Mouse (Mus musculus): ENCODE results near the gene Fgf12. TPM values are rescaled to one million over a fixed set of nuclear protein-coding genes. Genes with fewer than 3 reads are reported as not detected.

Gene Fgf12
- total RNA-seq, 1 experiment from 2014 or later, result 2.7 TPM

DNA sequence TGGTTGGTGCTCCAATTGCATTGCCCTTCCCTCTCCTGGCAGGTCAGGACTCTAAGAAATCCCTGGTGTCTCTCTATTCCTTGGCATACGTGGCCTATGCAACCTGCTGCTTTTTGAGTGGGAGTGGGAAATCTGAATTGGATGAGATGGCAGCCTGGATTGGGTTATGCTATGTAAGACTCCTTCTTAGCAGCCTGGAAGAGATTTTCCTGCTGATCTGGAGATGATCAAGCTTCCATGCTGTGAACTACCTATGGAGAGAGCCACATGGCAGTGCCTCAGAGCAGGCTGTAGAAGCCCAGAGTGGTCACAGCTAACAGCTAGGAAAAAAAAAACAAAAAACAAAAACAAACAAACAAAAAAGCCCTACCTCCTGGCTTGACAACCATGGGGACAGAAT is 277.3 kb downstream of the Fgf12 start:
- no peak for DNase-seq

DNA sequence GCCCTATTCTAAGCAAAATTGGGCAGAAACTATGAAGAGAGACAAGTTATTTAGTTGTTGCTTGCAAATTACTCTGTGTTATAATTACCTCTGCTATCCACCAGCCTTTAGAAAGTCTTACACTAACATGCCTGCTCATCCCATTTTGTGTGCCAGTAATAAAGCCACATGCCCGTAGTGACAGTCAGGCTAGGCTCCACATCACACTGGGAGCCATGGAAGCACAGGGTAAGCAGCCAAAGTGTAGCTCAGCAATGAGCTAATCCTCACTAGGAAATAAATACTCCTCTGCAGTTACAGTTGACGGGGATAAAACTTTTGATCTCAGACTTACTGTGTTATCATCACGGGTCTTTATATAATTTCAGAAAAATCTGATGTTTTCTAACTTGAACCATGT is 298.0 kb downstream of the Fgf12 start:
- DNase-seq, result no peak

DNA sequence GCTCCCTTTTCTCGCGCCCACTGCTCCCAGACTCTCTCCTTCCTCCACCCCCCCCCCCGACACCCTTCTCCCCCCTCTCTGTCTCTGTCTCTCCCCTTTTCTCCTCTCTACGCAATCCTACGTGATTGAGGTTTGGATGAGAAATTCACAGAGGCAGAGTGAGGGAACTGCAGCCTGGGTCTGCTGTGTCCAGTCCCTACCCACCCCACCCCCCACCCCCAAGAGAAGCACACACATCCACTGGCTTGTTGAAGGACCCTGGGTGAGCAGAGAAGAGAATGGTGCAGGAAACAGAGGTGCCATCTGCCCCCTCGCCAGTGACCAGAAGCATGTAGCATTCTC is 305.8 kb downstream of the Fgf12 start:
- DNase-seq, result no peak

DNA sequence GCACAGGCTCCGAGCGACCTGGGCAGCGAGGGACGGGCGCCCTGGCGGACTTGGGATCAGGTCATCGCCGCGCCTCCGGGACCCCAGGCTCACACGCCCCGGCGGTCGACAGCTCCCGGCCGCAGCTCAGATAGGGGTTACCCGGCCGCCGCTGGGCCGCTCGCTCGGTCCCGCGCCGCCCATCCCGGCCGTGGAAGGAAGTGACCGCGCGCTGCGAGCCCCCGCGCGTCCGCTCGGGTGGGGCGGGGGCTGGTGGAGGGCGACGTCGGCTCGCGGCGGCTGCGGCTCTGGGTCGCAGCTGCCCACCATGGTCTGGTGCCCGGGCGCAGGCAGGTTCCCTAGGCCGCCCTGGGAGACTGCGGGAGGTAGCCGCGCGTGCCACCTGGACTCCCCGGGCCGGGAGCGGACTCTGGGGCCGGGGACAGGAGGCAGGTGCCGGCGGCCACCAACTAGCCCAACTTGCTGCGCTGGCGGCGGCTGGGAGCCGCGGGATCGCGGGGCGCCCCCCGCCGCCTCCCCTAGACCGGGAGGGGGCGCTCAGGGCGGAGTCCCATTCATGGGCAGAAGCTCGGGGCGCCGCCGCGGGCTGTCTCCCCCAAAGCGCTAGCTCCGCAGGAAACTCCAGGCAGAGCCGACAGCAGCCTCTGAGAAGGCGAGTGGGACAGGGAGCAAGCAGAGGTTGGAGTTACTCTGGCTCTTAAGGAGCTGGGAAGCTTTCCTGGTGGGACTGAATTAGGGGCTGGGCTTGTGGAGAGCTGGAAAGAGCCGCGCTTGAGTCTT is 306.3 kb downstream of the Fgf12 start:
- DNase-seq, result peak; percentile 26

DNA sequence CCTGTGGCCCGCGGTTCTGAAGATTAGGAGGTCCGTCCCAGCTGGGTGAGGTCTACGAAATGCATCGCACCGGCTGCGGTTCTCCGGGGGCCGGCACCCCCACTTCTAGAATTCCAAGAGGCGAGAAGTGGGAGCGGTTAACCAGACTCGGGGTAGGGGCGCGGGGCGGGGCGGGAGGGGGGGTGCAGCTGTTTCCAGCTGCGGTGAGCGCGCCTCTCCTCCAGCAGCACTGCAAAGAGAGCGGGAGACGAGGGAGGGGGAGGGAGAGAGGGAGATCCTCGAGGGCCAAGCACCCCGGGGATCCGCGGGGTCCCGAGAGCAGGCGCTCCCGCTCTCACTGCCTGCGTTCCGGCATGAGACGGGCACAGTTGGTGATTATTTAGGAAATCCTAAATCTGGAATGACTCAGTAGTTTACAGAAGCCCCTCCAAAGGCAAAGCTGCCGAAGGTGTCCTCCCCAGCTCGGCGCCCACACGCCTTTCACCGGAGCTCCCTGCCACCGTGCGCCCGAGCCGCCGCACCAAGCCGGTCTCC is 307.0 kb downstream of the Fgf12 start:
- DNase-seq, result peak; percentile 7

DNA sequence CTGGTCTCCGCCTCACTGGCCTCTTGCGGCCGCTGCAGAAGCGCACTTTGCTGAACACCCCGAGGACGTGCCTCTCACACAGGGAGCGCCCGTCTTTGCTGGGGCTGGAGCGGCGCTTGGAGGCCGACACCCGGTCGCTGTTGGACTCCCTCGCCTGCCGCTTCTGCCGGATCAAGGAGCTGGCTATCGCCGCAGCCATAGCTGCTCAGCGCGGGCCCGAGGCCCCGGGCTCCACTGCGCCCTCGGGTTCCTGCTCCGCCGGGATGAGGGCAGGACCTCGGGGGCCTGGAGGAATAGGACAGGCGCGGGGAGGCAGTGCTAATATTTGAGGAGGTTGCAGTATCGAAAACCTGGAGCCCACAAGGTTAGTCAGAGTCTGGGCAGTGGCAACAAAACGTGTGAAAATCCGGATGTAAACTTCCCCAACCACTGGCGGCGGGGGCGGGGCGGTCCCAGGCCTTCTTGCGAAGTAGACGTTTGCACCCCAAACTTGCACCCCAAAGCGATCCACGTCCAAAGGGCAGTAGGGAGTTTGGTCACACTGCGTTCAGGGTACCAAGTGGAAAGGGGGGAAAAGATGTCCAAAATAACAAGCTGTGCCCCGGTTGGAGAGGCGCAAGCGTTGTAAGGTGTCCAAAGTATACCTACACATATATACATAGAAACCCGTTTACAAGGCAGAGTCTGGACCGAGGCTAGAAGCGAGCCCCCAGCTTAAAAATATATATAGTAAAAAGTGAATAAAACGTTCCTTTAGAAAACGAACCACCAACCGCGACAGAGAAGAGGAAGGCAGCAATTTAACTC is 307.7 kb downstream of the Fgf12 start:
- DNase-seq, result peak; percentile 46

DNA sequence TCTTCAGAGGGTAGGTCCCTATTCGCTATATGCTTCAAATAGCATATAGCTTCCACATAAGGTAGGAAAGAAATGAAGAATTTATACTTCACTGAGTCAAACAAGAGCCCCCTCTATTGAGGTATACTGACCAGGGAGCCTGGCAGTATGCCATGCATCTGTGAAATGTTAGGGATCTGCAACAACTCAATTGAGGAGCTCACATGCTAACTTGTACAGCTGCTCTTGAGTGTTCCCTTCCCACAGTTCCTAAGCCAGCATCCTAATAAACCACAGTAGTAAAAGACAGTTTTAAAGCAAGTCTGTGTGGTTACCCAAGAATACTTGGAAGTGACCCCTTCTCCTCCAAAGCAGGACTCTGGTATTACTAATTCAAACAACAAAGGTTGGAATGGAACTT is 331.3 kb downstream of the Fgf12 start:
- DNase-seq, result no peak

DNA sequence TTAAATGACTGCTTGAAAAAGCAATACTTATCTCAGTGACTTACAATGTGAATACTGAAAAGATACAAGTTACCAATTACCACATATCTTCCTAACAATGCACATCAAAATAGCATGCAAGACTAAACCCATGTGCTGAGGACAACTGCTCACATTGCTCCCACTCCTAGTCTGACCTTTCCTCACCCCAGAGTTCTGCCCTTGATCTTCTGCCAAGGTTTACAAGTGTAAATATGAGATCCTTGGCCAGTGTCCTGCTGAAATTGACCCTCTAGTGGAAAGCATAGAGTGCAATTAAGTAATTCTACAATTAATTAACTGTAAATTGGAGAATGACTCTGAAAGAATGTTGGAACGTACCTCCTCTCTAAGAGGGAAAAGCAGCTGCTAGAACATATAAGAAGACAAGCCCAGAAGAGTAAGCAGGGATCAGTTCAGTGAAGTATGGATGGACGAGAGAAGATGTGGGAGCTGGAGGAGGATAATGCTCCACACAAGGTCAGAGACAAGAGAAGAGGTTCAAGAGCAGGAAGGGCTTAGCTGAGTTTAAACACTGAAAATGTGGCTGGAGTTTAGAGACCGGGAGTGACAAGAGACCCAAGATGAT is 333.1 kb downstream of the Fgf12 start:
- DNase-seq, result no peak

DNA sequence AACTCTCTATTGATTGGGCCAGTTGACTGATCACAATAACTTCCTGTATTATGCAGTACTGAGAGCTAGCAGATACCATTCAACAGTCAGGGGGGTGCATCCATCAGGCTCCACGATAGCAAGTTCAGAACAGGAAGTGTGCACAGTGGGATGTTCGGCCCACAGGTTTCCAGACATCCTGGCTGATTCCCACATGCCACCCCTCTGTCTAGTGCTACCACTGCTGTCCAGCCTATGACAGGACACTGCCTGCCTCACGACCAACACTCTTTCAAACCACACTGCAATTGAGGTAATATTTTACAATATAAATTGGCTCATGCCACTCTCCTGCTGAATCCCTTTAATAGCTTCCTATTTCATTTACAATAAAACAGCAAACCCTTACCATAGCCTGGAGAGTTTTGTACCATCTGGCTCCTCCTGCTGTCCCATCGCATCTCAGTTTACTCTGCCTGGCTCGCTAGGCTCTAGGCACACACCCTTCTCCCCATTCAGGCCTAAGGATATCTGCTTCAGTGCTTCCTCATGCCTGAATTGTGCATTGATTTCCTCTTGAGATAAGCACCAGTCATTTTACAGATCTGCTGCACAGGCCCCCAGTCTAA is 341.6 kb downstream of the Fgf12 start:
- DNase-seq, result no peak

DNA sequence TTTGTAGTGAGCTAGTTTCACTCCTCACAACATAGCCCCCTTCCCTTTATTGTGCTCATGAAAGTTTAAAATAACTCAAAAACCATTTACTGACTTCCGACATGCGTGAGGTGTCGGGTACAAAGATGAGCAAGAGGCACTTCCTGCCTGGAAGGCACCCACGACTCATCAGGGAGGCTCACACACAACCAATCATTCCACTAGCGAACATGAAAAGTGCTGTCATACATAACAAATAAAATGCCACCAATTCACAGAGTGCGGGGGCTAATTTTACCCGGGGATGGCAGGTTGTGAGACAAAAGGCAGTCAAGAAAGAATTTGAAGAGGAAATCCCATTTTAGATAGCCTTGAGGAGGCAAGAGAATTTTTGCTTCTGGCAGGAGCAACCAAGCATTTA is 344.6 kb downstream of the Fgf12 start:
- DNase-seq, result no peak

DNA sequence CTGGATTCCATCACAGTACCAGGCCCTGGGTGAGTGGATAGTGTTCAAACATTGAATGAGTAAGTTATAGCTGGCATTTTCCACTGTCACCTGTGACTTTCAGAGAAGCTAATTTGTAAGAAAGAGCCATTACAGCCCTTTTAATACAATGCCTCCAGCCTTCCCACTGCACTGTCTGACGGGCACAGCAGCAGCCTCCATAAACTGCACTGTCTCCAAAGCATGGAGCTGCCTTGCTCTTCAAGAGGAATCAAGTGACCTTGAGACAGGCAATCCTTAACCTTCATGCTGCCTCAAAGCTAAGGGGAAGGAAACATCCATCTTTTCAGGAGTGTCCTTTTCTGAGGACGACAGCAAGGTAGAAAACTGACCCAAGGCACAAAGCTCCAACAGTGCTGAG is 345.0 kb downstream of the Fgf12 start:
- no peak for DNase-seq

DNA sequence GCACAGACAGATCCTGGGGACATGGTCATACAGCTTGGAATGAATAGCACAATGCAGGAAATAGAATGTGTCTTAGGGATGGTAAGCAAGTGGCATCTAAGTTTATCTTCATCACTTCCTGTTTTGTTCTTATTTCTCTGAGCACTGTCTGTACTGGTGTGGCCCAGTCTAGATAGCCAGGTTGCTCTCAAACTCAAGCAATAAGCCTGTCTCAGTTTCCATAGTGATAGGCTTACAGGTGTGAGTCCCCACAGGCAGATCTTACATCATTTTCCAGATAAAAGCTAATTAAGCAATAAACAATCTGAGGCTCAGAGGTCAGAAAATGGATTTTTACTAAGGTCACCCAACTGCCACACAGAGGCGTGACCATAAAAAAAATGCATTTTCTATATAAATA is 348.7 kb downstream of the Fgf12 start:
- no peak for DNase-seq

DNA sequence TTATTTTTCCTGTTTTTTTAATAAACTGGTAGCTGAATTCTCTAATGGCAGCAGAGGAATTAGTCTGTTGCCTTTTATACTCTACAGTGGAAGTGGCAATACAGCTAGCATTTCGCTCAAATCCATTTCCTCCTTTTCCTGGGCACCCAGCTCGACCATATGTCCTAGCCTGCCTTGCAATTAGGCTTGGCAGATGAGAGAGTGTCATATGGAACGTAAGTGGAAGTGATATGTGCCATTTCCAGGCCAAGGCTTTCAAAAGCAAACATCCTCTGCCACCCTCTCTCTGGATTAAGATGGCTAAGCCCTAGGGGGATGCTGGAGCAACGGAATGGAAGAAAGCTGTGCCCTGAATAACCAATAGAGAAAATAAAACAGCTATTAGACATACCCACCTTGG is 350.2 kb downstream of the Fgf12 start:
- no peak for DNase-seq

DNA sequence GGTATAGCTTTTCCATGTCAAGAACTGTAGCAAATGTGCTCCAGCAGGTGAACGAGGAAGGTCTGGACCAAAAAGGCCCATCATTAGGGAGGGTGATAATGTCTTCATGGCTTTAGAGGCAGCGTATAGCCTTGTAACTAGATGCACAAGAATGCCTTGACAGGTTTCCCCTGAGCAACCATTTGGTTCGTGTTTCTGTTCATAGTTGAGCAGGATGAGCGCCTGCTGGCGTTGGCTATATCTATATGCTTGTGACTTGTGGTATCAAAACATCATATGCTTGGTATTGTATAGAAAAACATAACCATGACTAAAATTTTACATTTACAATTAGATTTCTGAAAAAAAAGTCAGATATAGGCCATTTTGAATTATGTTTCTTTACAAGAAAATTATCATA is 361.6 kb downstream of the Fgf12 start:
- no peak for DNase-seq

DNA sequence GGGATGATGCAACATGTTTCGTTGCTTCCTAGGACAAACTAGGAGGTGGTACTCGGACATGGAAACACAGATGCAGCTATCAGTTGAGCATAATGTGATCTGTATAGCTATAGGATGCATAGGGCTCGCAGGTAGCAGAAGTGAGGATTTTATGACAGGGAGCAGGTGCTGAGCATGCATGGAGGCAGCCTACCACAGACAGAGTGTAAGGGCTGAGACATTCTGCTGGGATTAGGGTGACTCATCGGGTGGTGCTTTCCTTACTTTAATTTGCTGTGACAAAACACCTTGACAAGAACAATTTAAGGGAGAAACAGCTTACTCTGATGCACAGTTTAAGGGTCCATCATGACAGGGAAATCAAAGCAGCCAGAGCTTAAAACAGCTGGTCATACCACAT is 363.8 kb downstream of the Fgf12 start:
- DNase-seq, result no peak

DNA sequence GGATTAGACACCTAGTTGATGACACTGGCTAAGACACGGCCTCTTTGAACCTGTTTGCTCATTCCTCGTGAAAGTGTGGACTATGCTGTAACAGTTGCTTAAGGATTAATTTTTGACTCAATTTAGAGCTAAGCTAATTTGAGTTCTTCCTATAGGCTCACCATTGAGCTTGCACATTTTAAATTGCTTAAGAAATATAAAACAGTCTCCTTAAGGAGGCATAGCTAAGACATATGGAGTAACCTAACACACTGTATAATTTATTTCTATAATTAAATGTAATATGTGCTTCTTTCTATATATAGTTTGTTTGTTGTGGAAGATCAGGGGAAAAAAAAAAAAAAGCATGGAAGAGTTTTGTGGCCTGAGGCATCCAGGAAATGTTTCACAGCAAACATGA is 378.1 kb downstream of the Fgf12 start:
- DNase-seq, result no peak

DNA sequence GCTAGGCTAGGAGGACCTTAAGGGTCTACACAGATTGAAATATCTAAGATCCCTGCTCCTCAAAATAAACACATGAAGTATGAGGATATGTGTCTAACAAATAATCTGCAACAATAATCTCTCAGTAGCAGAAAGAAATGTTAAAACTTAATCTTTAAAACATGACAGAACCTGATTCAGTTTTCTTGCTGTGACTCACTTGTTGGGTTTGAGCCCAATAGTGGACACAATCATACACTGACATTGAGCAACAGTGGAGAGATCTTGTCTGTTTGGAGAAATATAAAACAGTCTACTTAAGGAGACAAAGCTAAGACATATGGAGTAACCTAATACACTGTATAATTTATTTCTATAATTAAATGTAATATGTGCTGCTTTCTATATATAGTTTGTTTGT is 379.6 kb downstream of the Fgf12 start:
- peak; percentile 35 for DNase-seq

DNA sequence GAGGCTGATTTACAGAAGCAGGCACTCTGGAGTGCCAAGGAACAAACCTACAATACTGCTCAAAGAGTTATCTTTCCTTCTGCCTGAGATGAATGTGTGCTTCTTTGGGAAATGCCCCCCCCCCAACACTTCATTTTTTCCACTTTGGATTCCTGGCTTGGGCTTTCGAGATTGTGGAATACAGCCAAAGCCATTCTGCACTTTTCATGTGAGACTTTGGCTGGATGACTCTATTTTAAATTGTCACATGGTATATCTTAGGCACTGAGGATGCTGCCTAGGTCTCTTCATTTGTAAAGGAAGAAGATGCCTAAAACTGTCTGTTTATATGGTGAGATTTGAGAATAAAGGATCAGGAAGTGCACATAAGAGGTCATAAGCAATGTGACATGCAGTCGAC is 402.2 kb downstream of the Fgf12 start:
- no peak for DNase-seq

DNA sequence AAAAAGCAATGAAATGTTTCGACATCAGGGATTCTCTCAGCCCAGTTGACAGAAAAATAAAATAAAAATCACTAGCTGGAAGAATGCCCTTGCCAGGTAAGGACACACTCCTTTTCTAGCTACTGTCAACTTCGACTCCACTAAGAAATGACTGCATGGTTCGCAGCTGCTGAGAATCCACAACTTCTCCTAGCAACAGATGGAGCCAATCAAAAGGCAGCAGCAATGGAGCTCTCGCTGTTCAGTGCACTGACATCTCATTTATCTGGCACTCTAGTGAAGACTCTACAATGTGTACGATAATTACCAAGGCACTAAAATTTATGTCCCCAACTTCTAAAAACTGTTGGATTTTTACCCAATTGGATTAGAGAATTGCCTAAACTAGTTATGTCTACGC is 407.5 kb downstream of the Fgf12 start:
- no peak for DNase-seq

DNA sequence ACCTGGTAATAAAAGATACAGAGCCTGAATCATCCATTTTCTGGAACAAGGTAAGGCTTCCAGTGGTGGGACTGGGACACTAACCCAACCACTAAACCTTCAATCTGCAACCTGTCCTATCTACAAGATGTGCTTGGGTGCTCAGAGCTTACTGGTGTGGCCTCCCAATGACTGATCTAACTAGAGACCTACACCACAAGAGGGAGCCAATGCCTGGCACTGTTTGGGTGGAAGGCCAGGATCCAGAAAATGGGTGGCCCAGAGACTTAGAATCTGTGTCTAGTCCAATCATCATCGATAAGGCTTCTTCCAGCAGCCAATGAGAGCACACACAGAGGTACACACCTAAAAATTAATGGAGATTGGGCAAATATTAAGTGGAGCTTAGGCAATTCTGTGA is 414.9 kb downstream of the Fgf12 start:
- DNase-seq, result no peak

DNA sequence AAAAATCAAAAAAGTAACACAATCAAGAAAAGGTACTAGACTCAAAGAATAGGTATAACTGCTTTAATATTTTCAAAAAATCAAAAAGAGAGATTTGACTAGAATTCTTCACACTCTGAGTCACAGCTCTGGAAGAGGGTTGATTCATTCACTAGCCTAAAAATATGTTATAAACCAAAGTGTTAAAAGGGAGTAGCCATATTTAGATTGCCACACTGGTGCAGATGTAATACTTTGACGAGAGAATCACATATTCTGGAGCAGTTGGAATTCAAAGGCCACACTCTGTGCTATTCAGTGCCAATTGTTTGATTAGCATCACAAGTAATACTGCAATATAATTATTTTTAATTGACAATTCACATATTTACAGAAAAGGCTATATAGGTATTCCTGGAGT is 416.2 kb downstream of the Fgf12 start:
- DNase-seq, result no peak

DNA sequence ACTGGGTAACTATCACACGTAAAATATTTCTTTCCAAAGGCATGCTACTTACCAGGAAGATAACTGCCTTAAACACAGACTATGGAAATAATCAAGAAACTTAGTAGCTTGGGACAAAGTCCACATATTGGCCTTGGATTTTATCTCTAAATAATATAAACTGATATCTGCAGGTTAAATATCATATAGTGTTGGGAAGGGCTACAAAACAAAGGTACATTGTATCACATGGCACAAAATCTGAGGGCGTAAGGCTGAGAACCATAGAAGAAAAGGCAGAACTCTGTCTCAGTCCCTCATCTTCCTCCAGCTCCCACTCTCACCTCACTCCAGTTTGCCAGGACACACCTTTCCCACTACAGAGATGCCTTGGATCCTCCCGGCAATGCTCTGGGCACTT is 417.8 kb downstream of the Fgf12 start:
- DNase-seq, result no peak

DNA sequence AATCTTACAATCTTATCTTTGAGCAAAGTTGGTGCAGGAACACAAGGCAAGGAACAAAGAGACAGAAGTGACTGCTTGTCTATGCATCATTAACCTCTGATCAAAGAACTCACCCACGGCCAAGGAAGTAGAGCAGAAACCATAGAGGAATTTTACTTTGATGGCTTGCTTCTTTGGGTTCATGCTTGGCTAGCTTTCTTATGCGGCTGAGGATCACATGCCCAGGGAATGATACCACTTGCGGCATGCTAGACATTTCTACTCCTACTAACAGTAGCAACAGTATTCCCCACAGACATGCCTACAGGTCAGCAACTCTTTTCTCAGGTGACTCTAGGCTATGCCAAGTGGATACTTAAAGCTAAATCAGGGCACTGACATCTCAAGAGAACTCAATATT is 429.3 kb downstream of the Fgf12 start:
- no peak for DNase-seq
